Comparison of ENCODE assay signal across 14 mouse cellular contexts in genomic region chr11:112107314-112107713, GRCm38 (mm10).
DNase-seq lines count a peak whose midpoint lies in the region; ATAC-seq and TF ChIP-seq lines count a peak whose summit lies in the region.
"Had no signal": no experiment of that assay in that cellular context is flagged by ENCODE, and none has a peak within 500 bp of the region (broad histone marks: within the 10 kb centered on the region; RNA-seq: fewer than 3 reads in every experiment).

No protein-coding gene starts in this region.

- 0 out of 2 replicates have a peak, but pooled peaks have one; percentile 46 for ATAC-seq in stomach, embryonic 14.5 days (ENCODE audit: insufficient number of reproducible peaks, insufficient read depth, low FRiP score, low read depth)
- no peak for ATAC-seq in stomach, postnatal 0 days (ENCODE audit: low FRiP score, low TSS enrichment)
- no peak for ATAC-seq in activated CD4-positive, CD25-positive, alpha-beta regulatory T cell, adult 4 months
- ATAC-seq: forebrain, embryonic 16.5 days; hindbrain, postnatal 0 days; midbrain, embryonic 15.5 days had no signal

- H3K27ac ChIP-seq in stomach, embryonic 14.5 days (ENCODE audit: low read length) = no peak overlapping the region; the same call in 1 of the 2 replicates
- H3K27ac ChIP-seq in stomach, postnatal 0 days (replicated peaks) = no peak overlapping the region
- no peak overlapping the region for H3K27ac ChIP-seq in heart, adult 2 months
- H3K27ac ChIP-seq: hindbrain, postnatal 0 days; midbrain, embryonic 15.5 days had no signal

- no peaks in the 10 kb centered on the region for H3K27me3 ChIP-seq in stomach, embryonic 14.5 days (ENCODE audit: control insufficient read depth, insufficient read depth, low read length)
- no peaks in the 10 kb centered on the region for H3K27me3 ChIP-seq in stomach, postnatal 0 days (ENCODE audit: control insufficient read depth, insufficient read depth, low read length)
- H3K27me3 ChIP-seq in heart, adult 2 months (ENCODE audit: control insufficient read depth, insufficient read depth, low read length) = no peaks in the 10 kb centered on the region
- H3K27me3 ChIP-seq: limb, embryonic 15.5 days; midbrain, embryonic 15.5 days had no signal

- TF ChIP-seq POLR2A in heart, adult 2 months (IDR thresholded peaks at IDR 0.05; ENCODE audit: insufficient read depth, low read depth, low read length) = no peak

- no peak overlapping the region for H3K4me2 ChIP-seq in stomach, embryonic 14.5 days (replicated peaks; ENCODE audit: low read depth, low read length)
- H3K4me2 ChIP-seq in stomach, postnatal 0 days (replicated peaks; ENCODE audit: low read depth) = no peak overlapping the region
- H3K4me2 ChIP-seq: limb, embryonic 15.5 days; midbrain, embryonic 15.5 days had no signal

- DNase-seq in layer of hippocampus, adult 9-11 months = peak; percentile 13
- no peak for DNase-seq in layer of hippocampus, postnatal 25 days (ENCODE audit: extremely low spot score in 1 of 2, low spot score in 1 of 2)
- no peak for DNase-seq in stomach, postnatal 0 days (ENCODE audit: low spot score)
- peak; percentile 26 to 86 for DNase-seq in left cerebral cortex, postnatal 25 days (ENCODE audit: low spot score in 2 of 2)
- no peak for DNase-seq in heart, adult 2 months
- DNase-seq: adrenal gland, adult 8-10 months; lung, adult 2 months; thymus, adult 18-20 months had no signal

- no peak for TF ChIP-seq EP300 in stomach, postnatal 0 days (optimal IDR thresholded peaks at IDR 0.05)
- no peak for TF ChIP-seq EP300 in heart, adult 2 months (IDR thresholded peaks at IDR 0.05; ENCODE audit: insufficient read depth, low read depth, low read length)

- 34% methylated on average over 7 of the region's 7 CpGs for WGBS in stomach, embryonic 14.5 days
- 31% methylated on average over 7 of the region's 7 CpGs for WGBS in stomach, postnatal 0 days
- 54% methylated on average over 7 of the region's 7 CpGs for WGBS in heart, adult 2 months

- intact Hi-C loops in left cerebral cortex, postnatal 25 days (cut with DNase I) = loop anchor here (5.0 to 10.0 kb wide), 2 partner anchors 190 to 573 kb away; no protein-coding TSS in a partner anchor
- intact Hi-C loops in heart, adult 2 months (cut with DNase I) = loop anchor here (10.0 kb wide), 1 partner anchor 573 kb away; no protein-coding TSS in a partner anchor

- no peak overlapping the region for H3K4me3 ChIP-seq in stomach, embryonic 14.5 days (ENCODE audit: low read depth, low read length)
- no peak overlapping the region for H3K4me3 ChIP-seq in stomach, postnatal 0 days (ENCODE audit: low read depth, low read length)
- no peak overlapping the region for H3K4me3 ChIP-seq in heart, adult 2 months
- H3K4me3 ChIP-seq: limb, embryonic 15.5 days; midbrain, embryonic 15.5 days had no signal

- no peak overlapping the region for H3K9ac ChIP-seq in stomach, embryonic 14.5 days (replicated peaks; ENCODE audit: low read depth, low read length)
- no peak overlapping the region for H3K9ac ChIP-seq in stomach, postnatal 0 days (ENCODE audit: low read length)
- no peak overlapping the region for H3K9ac ChIP-seq in heart, adult 2 months (ENCODE audit: low read depth, low read length)
- H3K9ac ChIP-seq: limb, embryonic 15.5 days; midbrain, embryonic 15.5 days had no signal

- H3K79me2 ChIP-seq in heart, adult 2 months (replicated peaks; ENCODE audit: control insufficient read depth, insufficient read depth, low read length) = no peaks in the 10 kb centered on the region

- H3K36me3 ChIP-seq in stomach, embryonic 14.5 days (ENCODE audit: control insufficient read depth, insufficient read depth, low read length) = no peaks in the 10 kb centered on the region
- no peaks in the 10 kb centered on the region for H3K36me3 ChIP-seq in stomach, postnatal 0 days (ENCODE audit: control insufficient read depth, insufficient read depth, low read length)
- no peaks in the 10 kb centered on the region for H3K36me3 ChIP-seq in heart, adult 2 months (ENCODE audit: control insufficient read depth, insufficient read depth, low read length)
- H3K36me3 ChIP-seq: limb, embryonic 15.5 days; midbrain, embryonic 15.5 days had no signal

- peaks cover 10% of the 10 kb centered on the region; the same call in 1 of the 2 replicates for H3K4me1 ChIP-seq in stomach, embryonic 14.5 days (ENCODE audit: control insufficient read depth, insufficient read depth, low read length)
- H3K4me1 ChIP-seq in stomach, postnatal 0 days (replicated peaks; ENCODE audit: control insufficient read depth, insufficient read depth) = no peaks in the 10 kb centered on the region
- no peaks in the 10 kb centered on the region for H3K4me1 ChIP-seq in heart, adult 2 months (ENCODE audit: control insufficient read depth, insufficient read depth, low read length)
- H3K4me1 ChIP-seq: midbrain, embryonic 15.5 days had no signal

- H3K9me3 ChIP-seq in stomach, embryonic 14.5 days (ENCODE audit: control insufficient read depth, low read depth, low read length) = no peaks in the 10 kb centered on the region
- no peaks in the 10 kb centered on the region for H3K9me3 ChIP-seq in stomach, postnatal 0 days (ENCODE audit: control insufficient read depth, low read length)
- H3K9me3 ChIP-seq: limb, embryonic 15.5 days; midbrain, embryonic 15.5 days had no signal

- no peak for TF ChIP-seq CTCF in stomach, postnatal 0 days (IDR thresholded peaks at IDR 0.05; ENCODE audit: low read depth)
- no peak for TF ChIP-seq CTCF in heart, adult 2 months (IDR thresholded peaks at IDR 0.05)

Comparison
In these comparisons a context has a peak if more than half of its experiments do, and no peak if none do; other contexts are left out.
1. DNase-seq: peak in layer of hippocampus, adult 9-11 months (single experiment) and left cerebral cortex, postnatal 25 days (2 of 2); none in layer of hippocampus, postnatal 25 days (0 of 2), stomach, postnatal 0 days (single experiment) and heart, adult 2 months (0 of 2).